Mouse (Mus musculus): ENCODE measurements around the gene Cybb. TPM values are rescaled to one million over a fixed set of nuclear protein-coding genes. Genes with fewer than 3 reads are reported as not detected.

Cybb gene
- polyA plus RNA-seq, 1 experiment from 2014 or later, result 0.97 TPM

- no peak overlapping the region for H3K4me2 ChIP-seq (replicated peaks)
- ATAC-seq (ENCODE audit: low FRiP score), result no peak
- 78% methylated on average over 4 of the region's 4 CpGs for WGBS
- no peak overlapping the region for H3K4me3 ChIP-seq
- H3K36me3 ChIP-seq, result no peaks in the 10 kb centered on the region
- no peak overlapping the region for H3K27ac ChIP-seq
- no peak overlapping the region for H3K9ac ChIP-seq
- no peaks in the 10 kb centered on the region for H3K9me3 ChIP-seq (replicated peaks)
- no peaks in the 10 kb centered on the region for H3K4me1 ChIP-seq
- H3K27me3 ChIP-seq, result no peaks in the 10 kb centered on the region
These were observed 27.1 kb downstream of the Cybb start for GRCm38 (mm10) chrX:9460387-9460930.

- Histone ChIP-seq H3K4me3 (no peak overlapping the region), H3K36me3 (no peaks in the 10 kb centered on the region), H3K27ac (no peak overlapping the region), H3K4me2 (replicated peaks) (no peak overlapping the region), H3K9ac (no peak overlapping the region), H3K4me1 (no peaks in the 10 kb centered on the region), H3K27me3 (no peaks in the 10 kb centered on the region), H3K9me3 (replicated peaks) (no peaks in the 10 kb centered on the region)
- no peak for ATAC-seq (ENCODE audit: low FRiP score)
- 94% methylated on average over 5 of the region's 5 CpGs for WGBS
These were observed 35.2 kb downstream of the Cybb start for GRCm38 (mm10) chrX:9452375-9452774.

GRCm38 (mm10) chrX:9447284-9447683 is 40.3 kb downstream of the Cybb start:
- Histone ChIP-seq H3K4me2 (replicated peaks) (no peak overlapping the region), H3K27ac (no peak overlapping the region), H3K4me3 (no peak overlapping the region), H3K36me3 (no peaks in the 10 kb centered on the region), H3K4me1 (no peaks in the 10 kb centered on the region), H3K27me3 (no peaks in the 10 kb centered on the region), H3K9me3 (replicated peaks) (no peaks in the 10 kb centered on the region), H3K9ac (no peak overlapping the region)
- ATAC-seq (ENCODE audit: low FRiP score), result no peak

- Histone ChIP-seq H3K27me3 (no peaks in the 10 kb centered on the region), H3K36me3 (no peaks in the 10 kb centered on the region), H3K9me3 (replicated peaks) (no peaks in the 10 kb centered on the region), H3K4me2 (replicated peaks) (no peak overlapping the region), H3K27ac (no peak overlapping the region), H3K4me3 (no peak overlapping the region), H3K9ac (no peak overlapping the region), H3K4me1 (no peaks in the 10 kb centered on the region)
- ATAC-seq (ENCODE audit: low FRiP score), result no peak
- WGBS, result 65% methylated on average over 4 of the region's 4 CpGs
These were observed 46.5 kb downstream of the Cybb start for GRCm38 (mm10) chrX:9441102-9441501.

GRCm38 (mm10) chrX:9440556-9440955 is 47.0 kb downstream of the Cybb start:
- H3K36me3 ChIP-seq, result no peaks in the 10 kb centered on the region
- WGBS, result 94% methylated on average over 4 of the region's 4 CpGs
- H3K9ac ChIP-seq, result no peak overlapping the region
- no peak overlapping the region for H3K27ac ChIP-seq
- no peaks in the 10 kb centered on the region for H3K4me1 ChIP-seq
- no peaks in the 10 kb centered on the region for H3K27me3 ChIP-seq
- no peak overlapping the region for H3K4me2 ChIP-seq (replicated peaks)
- H3K9me3 ChIP-seq (replicated peaks), result no peaks in the 10 kb centered on the region
- no peak for ATAC-seq (ENCODE audit: low FRiP score)
- no peak overlapping the region for H3K4me3 ChIP-seq

GRCm38 (mm10) chrX:9439257-9439656 is 48.3 kb downstream of the Cybb start:
- no peaks in the 10 kb centered on the region for H3K27me3 ChIP-seq
- no peaks in the 10 kb centered on the region for H3K4me1 ChIP-seq
- no peak overlapping the region for H3K4me3 ChIP-seq
- H3K36me3 ChIP-seq, result no peaks in the 10 kb centered on the region
- no peak for ATAC-seq (ENCODE audit: low FRiP score)
- no peak overlapping the region for H3K27ac ChIP-seq
- H3K9ac ChIP-seq, result no peak overlapping the region
- H3K4me2 ChIP-seq (replicated peaks), result no peak overlapping the region
- 89% methylated on average over 2 of the region's 2 CpGs for WGBS
- no peaks in the 10 kb centered on the region for H3K9me3 ChIP-seq (replicated peaks)

- H3K27me3 ChIP-seq, result no peaks in the 10 kb centered on the region
- no peaks in the 10 kb centered on the region for H3K4me1 ChIP-seq
- ATAC-seq (ENCODE audit: low FRiP score), result no peak
- H3K4me3 ChIP-seq, result no peak overlapping the region
- no peaks in the 10 kb centered on the region for H3K36me3 ChIP-seq
- no peak overlapping the region for H3K27ac ChIP-seq
- no peak overlapping the region for H3K9ac ChIP-seq
- no peak overlapping the region for H3K4me2 ChIP-seq (replicated peaks)
- WGBS, result 74% methylated on average over 5 of the region's 5 CpGs
- H3K9me3 ChIP-seq (replicated peaks), result no peaks in the 10 kb centered on the region
These were observed 73.7 kb downstream of the Cybb start for GRCm38 (mm10) chrX:9413889-9414288.

Other genes starting within 250 kb of the Cybb start
- 0.35 TPM in 1 of 2 replicates, not detected in the other for gene Gm14862, start 230.9 kb downstream of the Cybb start, polyA plus RNA-seq (2016; fragmentation: Nextera tagmentation; extraction: Ambion mirVana)
- 3.9 and 4.4 TPM in 2 replicates for gene Xk, start 215.0 kb downstream of the Cybb start, polyA plus RNA-seq (2016; fragmentation: Nextera tagmentation; extraction: Ambion mirVana)
- gene H2al1m, start 204.0 kb downstream of the Cybb start, polyA plus RNA-seq (2016; fragmentation: Nextera tagmentation; extraction: Ambion mirVana), result not detected in 2 replicates
- not detected in 2 replicates for gene H2al1k, start 137.1 kb downstream of the Cybb start, polyA plus RNA-seq (2016; fragmentation: Nextera tagmentation; extraction: Ambion mirVana)
- not detected in 2 replicates for gene H2al1o, start 84.6 kb upstream of the Cybb start, polyA plus RNA-seq (2016; fragmentation: Nextera tagmentation; extraction: Ambion mirVana)
- gene Dynlt3, start 175.2 kb upstream of the Cybb start, polyA plus RNA-seq (2016; fragmentation: Nextera tagmentation; extraction: Ambion mirVana), result 24.0 and 26.4 TPM in 2 replicates